Mouse (Mus musculus): ENCODE data around the gene Cdhr2.

The Cdhr2 gene

GRCm38 (mm10) chr13:54693558-54694347 lies 7.5 kb upstream of the Cdhr2 start, which contains the start of gene Rnf44:
Gene Rnf44, minus strand, starts transcription at chr13:54693907.
- DNase-seq, result peak; percentile 99

GRCm38 (mm10) chr13:54694348-54695060 lies 6.8 kb upstream of the Cdhr2 start:
- peak; percentile 93 for DNase-seq

GRCm38 (mm10) chr13:54695479-54696230 lies 5.6 kb upstream of the Cdhr2 start:
- no peak for DNase-seq

- DNase-seq, result no peak
These were observed 1.2 kb downstream of the Cdhr2 start for GRCm38 (mm10) chr13:54702507-54702906.

- DNase-seq, result no peak
These were observed 3.6 kb downstream of the Cdhr2 start for GRCm38 (mm10) chr13:54704890-54705289.

- DNase-seq, result no peak
These were observed 9.6 kb downstream of the Cdhr2 start for GRCm38 (mm10) chr13:54710866-54711265.

- DNase-seq, result peak; percentile 24
These were observed 13.1 kb downstream of the Cdhr2 start for GRCm38 (mm10) chr13:54714393-54714792.

GRCm38 (mm10) chr13:54714996-54715395 lies 13.7 kb downstream of the Cdhr2 start:
- DNase-seq, result no peak

- DNase-seq, result peak; percentile 74
These were observed 15.7 kb downstream of the Cdhr2 start for GRCm38 (mm10) chr13:54716916-54717315.

- peak; percentile 33 for DNase-seq
These were observed 21.9 kb downstream of the Cdhr2 start for GRCm38 (mm10) chr13:54723143-54723542.

- no peak for DNase-seq
These were observed 24.9 kb downstream of the Cdhr2 start for GRCm38 (mm10) chr13:54726131-54726530.

- no peak for DNase-seq
These were observed 35.7 kb downstream of the Cdhr2 start for GRCm38 (mm10) chr13:54736931-54737330.

- peak; percentile 22 for DNase-seq
These were observed 36.4 kb downstream of the Cdhr2 start for GRCm38 (mm10) chr13:54737488-54738212.

- no peak for DNase-seq
These were observed 36.9 kb downstream of the Cdhr2 start for GRCm38 (mm10) chr13:54738213-54738601.

- no peak for DNase-seq
These were observed 44.8 kb downstream of the Cdhr2 start for GRCm38 (mm10) chr13:54746110-54746509.

- DNase-seq, result no peak
These were observed 45.6 kb downstream of the Cdhr2 start for GRCm38 (mm10) chr13:54746896-54747295.

- no peak for DNase-seq
These were observed 46.9 kb downstream of the Cdhr2 start for GRCm38 (mm10) chr13:54748190-54748589.

GRCm38 (mm10) chr13:54748721-54749060 lies 47.4 kb downstream of the Cdhr2 start:
- DNase-seq, result no peak

- peak; percentile 32 for DNase-seq
These were observed 48.0 kb downstream of the Cdhr2 start for GRCm38 (mm10) chr13:54749061-54749863.

GRCm38 (mm10) chr13:54749864-54750411 lies 48.7 kb downstream of the Cdhr2 start, which contains the start of gene Gprin1:
Gene Gprin1, minus strand, starts transcription at chr13:54749874.
- no peak for DNase-seq

- peak; percentile 57 for DNase-seq
These were observed 49.4 kb downstream of the Cdhr2 start for GRCm38 (mm10) chr13:54750699-54751098.

GRCm38 (mm10) chr13:54752656-54753055 lies 51.4 kb downstream of the Cdhr2 start:
- no peak for DNase-seq

Data from thymus, postnatal 4 days (tissue).